8 mouse cellular contexts compared by ENCODE assay signal in genomic region chr1:187609021-187609852, GRCm38 (mm10). TPM values are rescaled to one million over a fixed set of nuclear protein-coding genes. Genes with fewer than 3 reads are reported as not detected.
DNase-seq lines count a peak whose midpoint lies in the region; ATAC-seq and TF ChIP-seq lines count a peak whose summit lies in the region.
"Had no signal": no experiment of that assay in that cellular context is flagged by ENCODE, and none has a peak within 500 bp of the region (broad histone marks: within the 10 kb centered on the region; RNA-seq: fewer than 3 reads in every experiment).

No protein-coding gene starts in this region.

- ATAC-seq in forebrain, embryonic 14.5 days, result peak; percentile 38
- peak; percentile 43; the same call in 1 of the 2 replicates for ATAC-seq in hindbrain, embryonic 15.5 days (ENCODE audit: low FRiP score, low read depth)
- ATAC-seq in monocyte, adult 5-6 weeks (replicated peaks; ENCODE audit: insufficient number of reproducible peaks, low FRiP score, low TSS enrichment, poor library complexity, severe bottlenecking), result no peak

- H3K9me3 ChIP-seq in ES-Bruce4 (replicated peaks; ENCODE audit: control insufficient read depth, insufficient read depth, low read length, poor library complexity, severe bottlenecking), result no peaks in the 10 kb centered on the region
- H3K9me3 ChIP-seq in forebrain, embryonic 14.5 days (replicated peaks; ENCODE audit: control insufficient read depth, low read length), result no peaks in the 10 kb centered on the region
- H3K9me3 ChIP-seq in hindbrain, embryonic 15.5 days, result no peaks in the 10 kb centered on the region

- no peaks in the 10 kb centered on the region for H3K79me2 ChIP-seq in liver, adult 2 months (ENCODE audit: control insufficient read depth, insufficient read depth, low read length)

- H3K4me3 ChIP-seq in ES-Bruce4 (ENCODE audit: low read depth, low read length), result peak overlapping the region; percentile 63
- peak overlapping the region; percentile 34 for H3K4me3 ChIP-seq in forebrain, embryonic 14.5 days (ENCODE audit: low read depth, low read length)
- H3K4me3 ChIP-seq in hindbrain, embryonic 15.5 days, result peak overlapping the region; percentile 39
- peak overlapping the region; percentile 66 for H3K4me3 ChIP-seq in liver, adult 2 months (ENCODE audit: insufficient read depth, low read depth, low read length)
- H3K4me3 ChIP-seq in olfactory bulb, adult 2 months (ENCODE audit: insufficient read depth, low read depth, low read length), result peak overlapping the region; percentile 58
- H3K4me3 ChIP-seq: myocyte had no signal

- H3K36me3 ChIP-seq in ES-Bruce4 (ENCODE audit: control insufficient read depth, insufficient read depth, low read length, poor library complexity, severe bottlenecking), result no peaks in the 10 kb centered on the region
- no peaks in the 10 kb centered on the region for H3K36me3 ChIP-seq in forebrain, embryonic 14.5 days (ENCODE audit: control insufficient read depth, insufficient read depth, low read length)
- H3K36me3 ChIP-seq in hindbrain, embryonic 15.5 days, result no peaks in the 10 kb centered on the region
- no peaks in the 10 kb centered on the region for H3K36me3 ChIP-seq in liver, adult 2 months (ENCODE audit: control insufficient read depth, insufficient read depth, low read length)

- H3K4me1 ChIP-seq in ES-Bruce4 (ENCODE audit: control insufficient read depth, insufficient read depth, low read length), result no peaks in the 10 kb centered on the region
- H3K4me1 ChIP-seq in forebrain, embryonic 14.5 days (ENCODE audit: control insufficient read depth, insufficient read depth, low read length), result peaks cover 22% of the 10 kb centered on the region
- peaks cover 57% of the 10 kb centered on the region for H3K4me1 ChIP-seq in hindbrain, embryonic 15.5 days (replicated peaks)
- H3K4me1 ChIP-seq in liver, adult 2 months (ENCODE audit: control insufficient read depth, insufficient read depth, low read length), result peaks cover 13% of the 10 kb centered on the region
- H3K4me1 ChIP-seq in olfactory bulb, adult 2 months (ENCODE audit: control insufficient read depth, insufficient read depth, low read length), result peaks cover 45% of the 10 kb centered on the region

- H3K4me2 ChIP-seq in forebrain, embryonic 14.5 days (ENCODE audit: low read length), result peak overlapping the region; percentile 71
- peak overlapping the region; percentile 83 for H3K4me2 ChIP-seq in hindbrain, embryonic 15.5 days

- TF ChIP-seq CTCF in ES-Bruce4 (IDR thresholded peaks at IDR 0.05; ENCODE audit: low read depth, low read length), result no peak
- TF ChIP-seq CTCF in liver, adult 2 months (IDR thresholded peaks at IDR 0.05; ENCODE audit: low read depth, low read length), result no peak
- no peak for TF ChIP-seq CTCF in olfactory bulb, adult 2 months (IDR thresholded peaks at IDR 0.05; ENCODE audit: insufficient read depth, low read depth, low read length)

- peak; percentile 51 for DNase-seq in ZHBTc4 (ENCODE audit: low read depth, low spot score)
- peak; percentile 35 for DNase-seq in forebrain, embryonic 14.5 days (ENCODE audit: low spot score)
- DNase-seq in liver, adult 2 months (ENCODE audit: extremely low read depth, low read depth, low spot score), result peak; percentile 54

- H3K27me3 ChIP-seq in ES-Bruce4 (ENCODE audit: control insufficient read depth, insufficient read depth, low read length, poor library complexity, severe bottlenecking), result peaks cover 12% of the 10 kb centered on the region; the same call in 1 of the 2 replicates
- H3K27me3 ChIP-seq in forebrain, embryonic 14.5 days (replicated peaks; ENCODE audit: control insufficient read depth, insufficient read depth, low read length), result peaks cover 71% of the 10 kb centered on the region
- H3K27me3 ChIP-seq in hindbrain, embryonic 15.5 days, result peaks cover 51% of the 10 kb centered on the region
- peaks cover 16% of the 10 kb centered on the region for H3K27me3 ChIP-seq in liver, adult 2 months (ENCODE audit: control insufficient read depth, insufficient read depth, low read length)

- no peak for TF ChIP-seq POLR2A in ES-Bruce4 (IDR thresholded peaks at IDR 0.05; ENCODE audit: insufficient read depth, low read length)
- no peak for TF ChIP-seq POLR2A in liver, adult 2 months (IDR thresholded peaks at IDR 0.05; ENCODE audit: extremely low read depth, insufficient read depth, low read length)
- no peak; the same call in 1 of the 2 replicates for TF ChIP-seq POLR2A in olfactory bulb, adult 2 months (IDR thresholded peaks at IDR 0.05; ENCODE audit: insufficient read depth, low read depth, low read length)

- no peak overlapping the region for H3K9ac ChIP-seq in ES-Bruce4 (ENCODE audit: low read depth, poor library complexity, severe bottlenecking)
- peak overlapping the region; percentile 49 for H3K9ac ChIP-seq in forebrain, embryonic 14.5 days (ENCODE audit: low read length)
- 0 out of 2 replicates have a peak overlapping the region, but pooled peaks have one; percentile 18 for H3K9ac ChIP-seq in hindbrain, embryonic 15.5 days
- peak overlapping the region; percentile 57 for H3K9ac ChIP-seq in liver, adult 2 months (ENCODE audit: low read depth, low read length)

- no peak overlapping the region for H3K27ac ChIP-seq in ES-Bruce4 (ENCODE audit: insufficient read depth, low read length)
- no peak overlapping the region for H3K27ac ChIP-seq in forebrain, embryonic 14.5 days (ENCODE audit: low read depth, low read length)
- no peak overlapping the region for H3K27ac ChIP-seq in hindbrain, embryonic 15.5 days (replicated peaks)
- H3K27ac ChIP-seq in liver, adult 2 months (replicated peaks; ENCODE audit: insufficient read depth, low read depth, low read length), result no peak overlapping the region
- peak overlapping the region; percentile 23; the same call in 1 of the 2 replicates for H3K27ac ChIP-seq in olfactory bulb, adult 2 months (ENCODE audit: insufficient read depth, low read depth, low read length)

- no peak for TF ChIP-seq EP300 in ES-Bruce4 (IDR thresholded peaks at IDR 0.05; ENCODE audit: insufficient read depth, low read depth, low read length)

- under 1% methylated on average over 72 of the region's 72 CpGs for WGBS in forebrain, embryonic 14.5 days
- under 1% methylated on average over 72 of the region's 72 CpGs for WGBS in hindbrain, embryonic 15.5 days
- WGBS in liver, adult 2 months, result under 1% methylated on average over 72 of the region's 72 CpGs
- WGBS in olfactory bulb, adult 2 months, result under 1% methylated on average over 72 of the region's 72 CpGs

RNA-seq across cellular contexts. Expression of gene Esrrg, which starts 0.6 kb away (rescaled TPM):
- 0.12 TPM in 1 of 2 replicates, not detected in the other for polyA plus RNA-seq in ES-Bruce4 (2011; ENCODE audit: insufficient read depth, insufficient read length, low read depth, missing spikeins)
- polyA plus RNA-seq in forebrain, embryonic 14.5 days (2014; fragmentation: Nextera tagmentation; extraction: Ambion mirVana), result 9.8 and 10.0 TPM in 2 replicates
- 33.2 and 36.6 TPM in 2 replicates for polyA plus RNA-seq in hindbrain, embryonic 15.5 days (2015; fragmentation: Nextera tagmentation; extraction: Ambion mirVana)
- 1.5 and 4.2 TPM in 2 replicates for total RNA-seq in liver, adult 2 months (2014; rRNA removed)
- polyA plus RNA-seq in liver, adult 2 months (2012; rRNA removed), result 1.1 and 1.4 TPM in 2 replicates
- polyA plus RNA-seq in olfactory bulb, adult 2 months (2012; ENCODE audit: insufficient read depth, insufficient read length, low replicate concordance, missing spikeins), result not detected in 2 replicates
- not detected in 3 replicates for total RNA-seq in monocyte, adult 5-6 weeks (2017)
